Mouse (Mus musculus) urinary bladder, postnatal 10 days (tissue): ENCODE measurements around the gene Klc4.

Experiments
- DNase-seq: peaks from one replicate; pipeline ENCODE4 v3.0.0; 2022; ENCODE audit warnings: low spot score

Klc4 gene

DNA sequence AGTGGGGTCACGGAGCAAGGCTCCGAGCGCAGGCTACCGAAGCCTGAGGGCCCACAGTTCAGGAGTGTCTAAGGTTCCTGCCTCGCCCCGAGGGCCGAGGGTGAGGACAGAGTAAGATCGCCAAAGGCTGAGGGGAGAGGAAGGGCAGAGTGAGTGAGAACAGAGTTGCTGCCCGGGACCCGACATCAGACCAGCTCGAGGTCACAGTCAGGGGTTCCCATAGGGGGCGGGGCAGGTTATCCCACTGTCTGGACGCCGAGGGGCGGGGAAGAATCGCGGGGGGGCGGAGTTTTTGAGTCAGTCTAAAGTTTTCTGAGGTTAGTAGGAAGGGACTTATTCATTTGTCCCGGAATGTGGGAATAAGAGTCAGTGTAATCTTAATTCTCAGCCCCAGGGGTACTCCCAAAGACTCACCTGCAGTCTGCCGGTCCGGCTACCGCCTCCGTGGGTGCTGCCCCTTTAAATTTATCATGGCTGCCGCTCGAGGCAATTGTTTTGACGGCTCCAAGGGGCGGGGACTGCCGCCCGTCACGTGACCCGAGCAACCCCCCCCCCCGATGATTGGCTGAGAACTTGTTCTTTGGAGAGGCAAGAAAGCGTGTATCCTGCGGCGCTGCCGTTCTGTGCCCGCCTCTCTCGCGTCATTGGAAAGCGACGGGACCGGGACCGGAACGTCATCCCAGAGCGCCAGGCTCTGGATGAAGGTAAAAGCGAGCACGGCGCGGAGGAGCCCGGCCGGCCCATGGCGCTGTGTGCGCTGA, at the start of gene Klc4, which contains the start of gene Mrpl2:
Gene Klc4, minus strand, starts transcription at position 462 of the 761 bp plus-strand sequence.
Gene Mrpl2, plus strand, starts transcription at position 669 of the 761 bp plus-strand sequence.
- DNase-seq: peak; percentile 99

DNA sequence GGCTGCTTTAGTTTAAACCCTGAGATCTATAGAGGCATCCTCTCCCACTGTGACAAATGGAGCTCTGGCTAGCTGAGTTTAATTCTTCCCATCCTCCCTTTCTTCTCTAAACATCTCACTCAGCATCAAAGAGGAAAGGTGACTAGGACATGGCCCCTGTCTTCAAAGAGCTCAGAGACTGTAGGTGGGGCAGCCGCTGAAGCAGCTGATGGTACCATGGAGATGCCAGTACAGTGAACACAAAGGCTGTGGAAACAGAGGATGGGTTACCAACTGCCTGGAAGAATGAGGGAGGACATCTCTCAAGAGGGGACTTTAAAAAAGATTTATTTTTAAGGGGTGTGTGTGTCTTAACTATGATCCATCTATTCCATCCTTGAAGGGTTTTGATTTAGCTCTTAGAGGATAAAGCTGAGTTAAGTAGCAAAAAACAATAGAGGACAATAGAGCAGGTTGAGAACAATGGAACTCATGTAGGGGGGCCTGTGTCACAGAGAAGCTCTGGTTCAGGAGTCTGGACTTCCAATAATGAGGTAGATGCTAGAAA, 48.8 kb upstream of the Klc4 start:
- no peak for DNase-seq

DNA sequence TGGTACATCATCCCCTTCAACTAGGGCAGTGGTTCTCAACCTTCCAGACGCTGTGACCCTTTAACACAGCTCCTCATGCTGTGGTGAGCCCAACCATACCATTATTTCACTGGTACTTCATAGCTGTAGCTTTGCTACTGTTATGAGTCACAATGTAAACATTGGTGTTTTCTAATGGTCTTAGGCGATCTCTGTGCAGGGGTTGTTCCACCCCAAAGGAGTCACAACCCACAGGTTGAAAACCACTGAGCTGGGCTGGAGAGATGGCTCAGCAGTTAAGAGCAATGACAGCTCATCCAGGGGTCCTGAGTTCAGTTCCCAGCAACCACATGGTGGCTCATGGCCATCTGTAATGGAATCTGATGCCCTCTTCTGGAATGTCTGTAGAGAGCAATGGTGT, 45.6 kb upstream of the Klc4 start:
- no peak for DNase-seq

DNA sequence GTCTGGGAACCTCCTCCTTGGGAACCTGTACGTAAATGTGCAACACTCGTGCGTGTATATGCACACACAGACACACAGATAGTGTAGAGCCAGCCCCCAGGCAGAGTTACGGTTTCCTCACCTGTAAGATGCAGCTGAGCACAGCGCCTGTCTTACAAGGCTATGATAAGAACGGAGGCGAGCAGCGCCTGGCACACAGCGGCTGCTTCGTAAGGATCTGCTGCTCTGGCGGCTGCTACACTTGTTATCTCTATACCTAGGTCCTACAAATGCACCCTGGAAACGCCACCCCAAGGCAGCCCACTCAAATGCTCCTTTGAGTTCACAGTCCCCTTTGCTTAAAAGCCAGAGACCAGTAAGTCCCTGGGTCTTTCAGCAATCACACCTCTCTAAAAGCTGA, 44.8 kb upstream of the Klc4 start:
- no peak for DNase-seq

DNA sequence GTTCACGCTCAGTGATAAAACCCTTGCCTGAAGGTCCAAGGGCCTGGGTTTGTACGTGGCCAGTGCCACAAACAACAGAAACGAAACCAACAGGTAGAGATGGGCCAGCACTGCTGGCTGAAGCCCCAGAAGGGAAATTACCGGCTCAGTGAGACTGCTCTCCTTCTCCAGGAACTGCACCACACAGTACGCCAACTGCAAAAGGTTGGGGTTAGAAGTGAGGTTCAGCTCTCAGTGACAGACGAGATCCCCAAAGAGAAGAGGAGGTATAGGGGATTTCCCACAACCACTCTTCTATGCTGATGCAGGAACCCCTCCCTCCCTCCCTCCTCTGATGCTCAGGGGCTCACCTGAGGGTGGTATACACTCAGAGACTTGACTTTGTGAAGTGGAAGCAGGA, 40.1 kb upstream of the Klc4 start:
- no peak for DNase-seq

DNA sequence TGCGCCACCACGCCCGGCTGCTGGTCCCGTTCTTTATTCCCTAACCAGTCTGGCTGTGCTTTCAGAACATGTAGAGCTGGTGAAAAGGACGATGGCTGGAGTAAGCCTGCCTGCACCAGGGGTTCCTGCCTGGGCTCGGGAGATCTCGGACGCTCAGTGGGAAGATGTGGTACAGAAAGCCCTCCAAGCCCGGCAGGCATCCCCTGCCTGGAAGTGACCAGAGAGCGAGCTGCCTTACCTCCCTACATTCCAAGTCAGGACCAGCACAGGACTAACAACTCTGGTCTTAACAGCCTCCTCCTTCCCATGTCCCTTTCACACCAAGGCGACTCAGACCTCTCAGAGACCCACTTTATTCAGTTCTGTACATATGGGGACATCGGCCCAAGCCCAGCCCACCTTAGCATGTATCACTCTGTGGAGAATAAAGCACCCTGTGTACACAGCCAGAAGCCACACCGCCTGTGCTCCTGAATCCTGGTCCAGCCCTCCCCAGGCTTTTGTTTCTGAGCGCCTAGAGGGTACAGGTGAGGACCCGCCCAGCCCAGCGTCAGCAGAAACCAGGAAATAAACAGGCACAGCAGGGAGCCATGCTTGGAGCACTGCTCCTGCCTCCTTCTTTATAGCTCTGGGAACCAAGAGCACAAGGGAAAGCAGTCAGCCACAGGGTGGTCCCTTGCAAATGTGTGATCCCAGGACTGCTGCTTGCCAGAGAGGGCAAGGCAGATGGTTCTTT, 37.0 kb upstream of the Klc4 start:
- no peak for DNase-seq

DNA sequence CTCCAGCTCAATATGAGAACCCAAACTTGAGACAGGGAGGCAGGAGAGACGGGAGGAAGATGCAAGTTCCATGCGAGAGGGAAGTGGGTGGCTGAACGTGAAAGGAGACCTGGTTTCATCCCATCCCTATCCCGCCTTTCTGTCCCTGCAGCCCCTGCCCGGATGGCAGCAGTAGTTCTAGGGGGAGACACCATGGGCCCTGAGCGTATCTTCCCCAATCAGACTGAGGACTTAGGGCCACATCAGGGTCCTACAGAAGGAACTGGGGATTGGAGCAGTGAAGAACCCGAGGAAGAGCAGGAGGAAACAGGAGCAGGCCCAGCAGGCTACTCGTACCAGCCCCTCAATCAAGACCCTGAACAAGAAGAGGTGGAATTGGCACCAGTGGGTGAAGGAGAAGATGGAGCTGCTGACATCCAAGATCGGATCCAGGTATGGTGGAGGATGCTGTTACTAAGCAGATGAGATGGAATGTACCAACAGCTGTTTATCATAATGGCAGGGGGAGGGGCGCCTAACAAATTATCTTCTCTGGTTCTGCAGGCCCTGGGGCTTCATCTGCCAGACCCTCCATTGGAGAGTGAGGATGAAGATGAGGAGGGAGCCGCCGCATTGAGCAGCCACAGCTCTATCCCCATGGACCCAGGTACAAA, 35.8 kb upstream of the Klc4 start:
- no peak for DNase-seq

DNA sequence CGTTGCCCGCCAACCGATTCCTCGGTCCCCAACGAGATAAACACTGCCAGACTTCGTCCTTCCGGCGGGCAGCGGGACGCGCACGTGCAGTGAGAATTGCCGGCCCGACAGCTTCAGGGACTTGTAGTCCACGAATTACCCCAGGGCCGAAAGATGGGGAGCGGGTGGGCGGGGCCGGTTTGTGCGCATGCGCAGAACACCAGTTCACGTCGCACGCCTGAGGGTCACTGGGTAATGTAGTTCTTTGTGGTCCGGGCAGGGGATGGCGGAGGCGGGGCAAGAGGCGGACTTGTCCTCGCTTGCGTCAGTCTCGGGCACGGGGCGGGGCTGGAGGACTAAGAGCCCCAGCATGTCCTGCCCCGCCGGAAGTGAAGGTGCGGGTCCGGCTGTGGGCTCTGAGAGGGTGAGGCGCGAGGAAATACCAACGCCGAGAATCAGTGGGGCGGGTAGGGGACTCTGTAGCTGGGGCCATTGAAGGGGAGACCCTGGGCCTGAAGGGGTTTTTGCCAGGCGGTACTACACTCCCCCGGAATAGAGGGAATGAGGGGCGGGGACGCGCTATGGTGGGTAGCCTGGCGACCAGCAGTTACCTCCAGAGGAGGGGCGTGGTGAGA, 35.0 kb upstream of the Klc4 start, which contains the start of gene Klhdc3:
Gene Klhdc3, minus strand, starts transcription at position 155 of the 614 bp plus-strand sequence.
- peak; percentile 95 for DNase-seq

DNA sequence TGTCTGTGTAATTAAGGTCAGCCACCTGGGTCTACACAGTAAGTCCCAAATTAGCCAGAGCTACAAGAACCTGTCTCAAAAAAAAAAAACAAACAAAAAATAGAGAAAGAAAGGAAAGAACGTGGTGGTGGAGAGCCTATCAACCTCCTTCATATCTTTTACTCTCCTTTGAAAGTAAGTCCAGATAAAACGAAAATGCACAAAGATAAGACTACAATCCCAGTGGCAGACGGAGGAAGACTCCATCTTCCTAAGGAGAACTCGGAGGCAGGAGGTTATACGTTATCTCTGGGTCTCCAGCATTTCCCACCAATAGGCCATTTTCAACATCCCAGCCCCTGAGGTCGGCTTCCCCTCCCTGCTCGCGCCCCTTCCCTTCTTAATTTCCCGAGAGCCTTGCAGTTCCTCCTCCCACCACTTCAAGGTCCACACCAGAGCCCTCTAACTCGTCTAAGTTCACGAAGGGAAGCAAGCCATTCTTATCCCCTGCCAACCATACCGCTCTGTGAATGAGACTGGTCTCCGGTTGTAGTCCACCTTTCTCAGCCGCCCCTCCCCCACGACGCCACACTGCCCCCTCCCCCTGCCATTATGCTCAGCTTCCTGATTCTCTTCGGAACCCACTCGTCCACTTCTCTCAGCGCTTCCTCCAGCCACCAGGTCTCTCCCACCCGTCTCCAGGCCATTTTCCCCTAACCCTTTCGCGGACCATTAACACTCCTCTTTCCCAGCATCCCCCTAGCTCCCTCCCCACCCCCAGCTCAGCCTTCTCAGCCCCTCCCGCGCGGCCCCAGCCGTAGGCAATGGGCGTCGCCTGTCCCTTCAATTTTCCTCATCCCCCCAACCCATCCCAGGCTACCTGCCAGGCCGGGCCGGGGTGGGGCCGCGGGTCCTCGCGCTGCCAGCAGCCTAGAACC, 34.3 kb upstream of the Klc4 start:
- DNase-seq: no peak

DNA sequence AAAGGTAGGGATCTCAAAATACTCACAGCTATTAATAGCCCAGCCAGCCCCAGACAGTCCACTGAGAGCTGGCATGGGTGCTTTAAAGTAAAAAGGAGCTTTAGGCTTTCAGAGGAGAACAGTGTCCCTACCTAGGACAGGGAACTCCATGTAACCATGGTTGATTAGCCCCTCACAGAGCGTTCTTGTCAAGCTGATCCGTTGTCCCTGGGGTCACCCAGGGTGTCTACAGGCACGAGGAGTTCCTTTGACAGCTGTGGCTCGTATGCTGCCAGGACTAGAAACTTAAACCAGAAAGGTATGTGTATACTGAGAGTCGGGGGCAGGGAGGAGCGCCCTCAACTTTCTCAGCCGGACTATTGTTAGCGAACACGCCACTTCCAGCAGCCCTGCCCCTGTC, 33.1 kb upstream of the Klc4 start:
- no peak for DNase-seq

DNA sequence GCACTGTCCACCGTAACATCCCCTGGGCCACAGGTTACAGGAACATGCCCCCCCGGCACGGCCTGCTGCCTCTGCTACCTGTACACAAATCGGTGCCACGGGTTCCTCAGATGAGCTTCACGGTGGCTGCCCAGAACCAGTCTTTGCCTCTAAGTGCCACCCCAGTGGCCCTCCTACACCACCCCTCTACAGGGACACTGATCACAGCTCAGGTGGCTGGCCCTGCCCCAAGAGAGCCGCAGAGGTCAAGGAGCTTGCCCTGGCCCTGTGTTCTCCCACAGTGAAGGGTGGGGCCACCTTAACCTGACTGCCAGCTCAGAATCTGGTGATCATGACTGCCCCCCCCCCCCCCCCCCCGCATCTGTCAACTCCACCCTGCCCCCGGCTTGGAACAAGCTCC, 32.6 kb upstream of the Klc4 start, which contains the start of gene Mea1:
Gene Mea1, plus strand, starts transcription at position 378 of the 400 bp plus-strand sequence.
- DNase-seq: no peak

DNA sequence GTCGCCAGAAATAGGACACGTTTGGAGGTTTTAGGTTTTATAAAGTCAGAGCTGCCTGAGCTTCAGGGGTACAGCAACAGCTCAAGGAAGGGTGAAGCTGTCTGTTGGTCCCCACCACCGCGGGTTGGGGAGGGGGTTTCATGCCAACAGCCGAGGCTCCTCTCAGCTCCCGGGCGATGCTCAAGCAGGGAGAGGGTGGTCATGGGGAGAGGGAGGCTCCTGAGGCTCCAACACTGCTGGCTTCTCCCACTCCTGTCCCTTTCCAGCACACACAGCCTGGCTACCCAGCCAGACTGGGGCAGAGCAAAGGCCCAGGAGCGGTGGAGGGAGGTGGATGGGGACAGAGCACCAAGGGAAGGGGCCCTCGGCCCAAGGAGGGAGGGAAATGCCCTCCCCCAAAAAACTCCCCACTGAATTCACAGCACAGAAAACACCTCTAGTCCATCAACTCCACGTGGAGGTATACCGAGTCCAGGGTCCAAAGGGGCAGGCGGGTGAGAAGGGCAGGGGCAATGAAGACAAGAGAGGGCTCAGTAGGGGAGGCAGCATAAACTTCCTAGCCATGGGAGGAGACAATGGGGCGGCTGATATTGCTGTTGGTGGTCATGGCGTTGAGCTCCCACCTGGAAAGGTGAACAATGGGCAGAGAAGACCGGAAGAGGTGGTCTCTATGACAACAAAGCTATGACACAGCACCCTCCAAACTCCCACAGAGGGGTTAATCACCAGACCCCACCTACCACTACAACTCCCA, 28.9 kb upstream of the Klc4 start:
- no peak for DNase-seq

DNA sequence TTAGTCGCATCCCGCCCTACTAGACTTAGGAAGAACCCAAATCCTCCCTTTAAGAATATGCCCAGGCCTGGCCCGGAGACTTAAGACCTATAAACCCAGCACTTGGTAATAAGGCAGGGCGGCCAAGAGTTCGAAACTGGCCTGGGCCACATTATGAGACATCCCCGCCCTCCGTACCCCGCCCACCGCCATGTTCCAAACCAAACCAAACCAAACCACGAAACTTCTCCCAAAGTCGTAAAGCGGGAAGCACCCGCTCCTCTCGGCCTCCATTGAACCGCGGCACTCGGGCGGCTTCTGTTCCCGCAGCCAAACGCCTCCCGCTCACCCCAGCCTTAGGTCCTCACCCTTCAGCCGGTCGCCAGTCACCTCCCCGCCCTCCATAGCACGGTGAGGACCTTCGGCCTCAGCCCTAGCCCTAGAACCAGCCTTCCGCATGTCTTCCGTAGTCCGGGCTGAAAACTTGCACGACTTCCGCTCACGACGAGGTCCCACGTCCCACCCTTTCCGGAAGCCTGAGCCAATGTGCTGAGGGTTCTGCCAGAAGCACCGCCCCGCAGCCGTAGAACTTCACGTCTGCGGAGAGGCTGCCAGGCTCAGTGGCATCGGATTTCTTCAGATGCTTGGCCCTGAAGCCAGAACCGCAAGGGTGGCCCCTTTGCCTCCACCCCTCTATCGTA, 28.2 kb upstream of the Klc4 start, which contains the start of gene Rrp36:
Gene Rrp36, minus strand, starts transcription at position 503 of the 680 bp plus-strand sequence.
- peak; percentile 66 for DNase-seq

DNA sequence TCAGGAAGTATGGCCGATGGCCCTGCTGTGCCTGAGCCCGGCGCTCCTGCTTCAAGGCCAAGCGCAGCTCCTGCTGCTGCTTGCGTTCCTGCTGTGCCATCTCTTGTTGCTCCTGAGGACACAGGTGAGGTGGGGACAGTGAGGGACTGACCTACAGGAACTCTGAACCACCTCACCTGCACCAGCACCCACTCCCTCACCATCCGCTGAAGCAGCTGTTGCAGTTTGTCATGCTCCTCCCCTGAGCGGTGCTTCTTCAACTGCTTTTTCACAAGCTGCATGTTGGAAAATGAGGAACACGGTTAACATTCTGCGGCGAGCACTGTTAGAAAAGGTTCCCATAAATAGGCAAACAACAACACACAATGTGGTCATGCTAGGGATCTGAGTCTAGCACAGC, 24.1 kb upstream of the Klc4 start:
- no peak for DNase-seq

DNA sequence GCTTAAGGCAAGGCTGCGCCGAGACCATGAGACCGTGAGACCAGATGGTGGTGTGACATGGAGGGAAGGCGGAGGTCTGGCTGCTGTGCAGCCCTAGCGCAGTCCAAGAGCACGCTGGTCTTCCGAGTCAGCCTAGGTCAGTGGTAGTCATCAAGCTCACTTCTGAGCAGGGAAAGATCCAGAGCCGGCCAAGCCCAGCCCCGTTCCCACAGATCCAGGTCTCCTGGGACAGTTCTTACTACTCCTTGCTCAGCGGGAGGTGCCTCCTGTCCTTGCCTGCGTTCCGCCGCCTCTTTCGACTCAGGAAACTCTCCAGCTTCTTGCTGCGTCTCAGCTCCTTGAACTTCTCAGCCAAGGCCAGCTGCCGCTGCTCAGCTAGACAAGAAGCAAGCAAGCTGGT, 21.9 kb upstream of the Klc4 start:
- DNase-seq: no peak

DNA sequence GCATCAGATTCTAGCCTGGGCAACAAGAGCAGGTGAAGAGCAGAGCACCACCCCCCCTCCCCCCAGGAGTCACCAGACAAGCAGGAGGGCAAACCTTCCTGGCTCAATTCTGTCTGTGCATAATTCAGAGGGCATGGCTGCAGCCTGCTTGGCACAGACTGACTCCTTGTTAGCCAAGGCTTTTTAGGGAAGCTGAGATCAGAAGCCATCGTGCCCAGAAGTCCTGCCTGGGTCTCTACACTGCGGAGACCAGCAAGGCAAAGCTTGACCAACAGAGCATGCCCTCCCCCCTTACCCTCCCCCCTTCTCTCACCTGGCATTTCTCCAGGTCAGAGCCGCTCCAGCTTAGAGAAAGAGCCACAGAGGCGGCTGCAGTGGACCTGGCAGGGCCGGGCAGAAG, 16.9 kb upstream of the Klc4 start:
- DNase-seq: no peak

DNA sequence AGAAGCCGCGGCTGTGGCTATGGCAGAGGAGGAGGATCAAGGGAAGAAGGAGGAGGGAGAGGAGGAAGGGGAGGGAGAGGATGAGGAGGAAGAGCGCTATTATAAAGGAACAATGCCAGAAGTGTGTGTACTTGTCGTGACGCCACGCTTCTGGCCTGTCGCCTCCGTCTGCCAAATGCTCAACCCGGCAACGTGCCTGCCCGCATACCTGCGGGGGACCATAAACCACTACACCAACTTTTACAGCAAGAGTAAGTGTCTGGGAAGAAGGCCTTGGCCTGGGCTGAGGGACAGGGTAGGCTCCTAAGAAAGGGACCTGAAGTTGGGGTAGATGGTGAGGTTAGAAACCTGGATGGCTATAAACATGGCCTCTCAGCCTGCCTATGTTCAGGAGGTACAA, 16.2 kb upstream of the Klc4 start:
- DNase-seq: no peak

DNA sequence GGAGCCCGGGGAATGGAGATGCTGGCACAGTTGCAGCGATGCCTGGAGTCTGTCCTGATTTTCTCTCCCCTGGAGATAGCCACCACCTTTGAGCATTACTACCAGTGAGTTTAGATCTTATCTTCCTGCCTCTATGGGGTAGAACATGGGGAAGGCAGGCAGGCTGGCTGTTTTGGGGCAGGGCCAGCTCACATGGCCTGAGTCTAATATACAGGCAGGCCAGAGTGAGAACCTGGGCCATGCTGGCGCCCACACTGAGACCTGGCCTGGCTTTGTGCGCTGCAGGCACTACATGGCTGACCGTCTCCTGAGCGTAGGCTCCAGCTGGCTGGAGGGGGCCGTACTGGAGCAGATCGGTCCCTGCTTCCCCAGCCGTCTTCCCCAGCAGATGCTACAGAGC, 15.5 kb upstream of the Klc4 start:
- DNase-seq: no peak

DNA sequence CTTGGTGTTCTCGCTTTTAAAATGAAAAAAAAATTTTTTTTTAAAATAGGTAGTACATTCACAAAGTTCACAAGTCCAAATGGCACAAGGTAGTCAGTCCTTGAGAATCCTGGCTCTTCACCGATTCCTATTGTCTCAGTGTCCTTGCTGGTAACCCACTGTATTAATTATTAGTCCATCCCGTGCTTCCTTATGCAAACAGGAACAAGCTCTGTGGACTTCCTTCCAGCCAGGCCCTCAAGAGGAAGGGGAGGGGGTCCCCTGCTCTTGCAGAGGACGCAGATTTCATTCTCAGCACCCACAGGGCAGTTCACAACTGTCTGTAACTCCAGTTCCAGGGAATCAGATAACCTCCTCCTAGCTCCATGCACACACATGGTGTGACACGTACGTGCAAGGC, 10.2 kb upstream of the Klc4 start:
- no peak for DNase-seq
